Mouse (Mus musculus) layer of hippocampus, adult 18-20 months (tissue): Measurements from ENCODE around the gene Tsga10. TPM values are rescaled to one million over a fixed set of nuclear protein-coding genes. Genes with fewer than 3 reads are reported as not detected.
"Not testable (repeated sequence)": the region's sequence is repeated elsewhere in the genome, so short reads cannot be mapped to it uniquely, and the experiment has no call there.

ENCODE experiments used
- DNase-seq, 2 experiments: peaks; one replicate each; pipeline ENCODE4 v3.0.0; 2022; ENCODE audit warnings: low spot score in 2 of 2
- total RNA-seq, 2 experiments: library from RNA; stranded (reverse); gene quantifications; 2 replicates each; pipeline ENCODE4 v1.2.3; 2021

The Tsga10 gene
- total RNA-seq, 2 experiments from 2014 or later: 22.1 to 22.5 TPM

DNA sequence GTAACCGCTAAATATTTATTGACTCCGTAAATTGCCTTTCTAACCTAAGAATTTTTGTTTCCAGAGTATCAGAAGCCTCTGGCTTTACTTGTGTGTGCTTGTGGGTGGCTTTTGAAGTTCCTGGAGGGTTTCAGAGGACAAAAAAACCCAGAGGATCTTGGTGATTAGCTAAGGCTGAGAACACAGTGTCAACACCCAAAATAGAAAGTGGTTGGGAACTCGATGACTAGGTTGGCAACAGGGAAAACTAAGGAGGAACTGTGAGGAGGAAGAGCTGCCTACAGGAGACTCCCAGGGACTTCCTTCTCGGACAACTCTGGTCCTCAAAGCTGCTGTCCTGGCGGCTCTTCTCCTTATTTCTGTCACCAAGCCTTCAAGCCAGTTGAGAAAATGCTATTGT lies 145.1 kb downstream of the Tsga10 start:
- DNase-seq: no peak

- peak; percentile 73 to 87 for DNase-seq
Measured at GRCm38 (mm10) chr1:37719761-37720640, 146.2 kb downstream of the Tsga10 start, which contains the start of gene 2010300C02Rik. Gene 2010300C02Rik (minus strand): TSS chr1:37720085.

GRCm38 (mm10) chr1:37719030-37719723 lies 147.1 kb downstream of the Tsga10 start:
- DNase-seq: no peak

DNA sequence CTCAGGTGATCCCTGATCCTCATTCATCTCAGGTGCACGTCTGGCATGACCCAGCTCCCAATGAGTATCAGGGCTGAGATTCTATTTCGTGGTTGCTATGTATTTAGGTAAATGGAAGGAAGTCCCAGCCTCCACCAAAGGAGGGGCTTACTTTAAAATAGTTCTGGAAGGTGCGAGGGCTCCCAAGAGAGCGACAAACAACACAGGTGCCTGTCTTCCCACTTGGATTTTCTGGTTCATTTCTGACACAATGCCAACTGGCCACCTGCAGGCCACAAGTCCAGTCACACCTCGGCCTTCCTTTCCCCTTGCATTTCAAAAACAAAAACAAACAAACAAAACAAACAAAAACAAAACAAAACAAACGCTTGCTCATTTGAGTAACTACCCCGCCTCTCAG lies 147.7 kb downstream of the Tsga10 start:
- no peak for DNase-seq

DNA sequence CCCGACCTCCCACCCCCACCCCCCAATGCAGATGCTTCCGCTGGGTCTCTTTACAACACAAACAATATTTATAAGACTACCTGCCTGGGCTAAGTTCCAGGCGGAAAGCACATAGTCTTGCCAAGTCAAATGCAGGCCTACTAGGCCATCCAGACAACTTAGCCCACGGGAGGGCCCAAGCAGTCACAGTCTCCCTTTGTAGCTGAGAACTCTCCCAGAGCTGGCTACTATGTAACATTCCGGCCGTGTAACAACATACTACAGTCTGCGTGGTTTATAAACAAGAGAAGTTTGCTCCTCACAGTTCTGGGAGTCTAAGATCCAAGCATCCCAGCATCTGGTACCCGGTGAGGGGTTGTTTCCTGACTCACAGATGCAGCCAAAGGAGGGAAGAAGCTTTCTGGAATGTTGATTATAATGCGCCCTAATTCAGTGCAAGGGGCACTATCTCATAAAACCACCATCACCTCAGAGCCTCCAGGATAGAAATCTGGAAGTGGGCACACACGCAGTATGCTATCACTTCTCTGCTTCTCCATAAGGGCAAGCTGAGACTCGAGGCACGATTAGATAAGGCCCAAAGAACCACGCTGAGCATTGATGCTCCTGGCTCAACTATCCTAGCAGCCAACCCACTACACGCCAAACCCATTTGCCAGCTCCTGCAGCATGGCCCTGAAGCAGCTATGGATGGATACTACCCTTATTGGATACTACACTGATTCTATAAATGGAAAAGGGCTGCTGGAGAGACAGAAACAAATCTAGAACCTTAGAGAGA lies 148.6 kb downstream of the Tsga10 start:
- no peak for DNase-seq

GRCm38 (mm10) chr1:37712357-37712737 lies 153.9 kb downstream of the Tsga10 start:
- DNase-seq: not testable (repeated sequence)

DNA sequence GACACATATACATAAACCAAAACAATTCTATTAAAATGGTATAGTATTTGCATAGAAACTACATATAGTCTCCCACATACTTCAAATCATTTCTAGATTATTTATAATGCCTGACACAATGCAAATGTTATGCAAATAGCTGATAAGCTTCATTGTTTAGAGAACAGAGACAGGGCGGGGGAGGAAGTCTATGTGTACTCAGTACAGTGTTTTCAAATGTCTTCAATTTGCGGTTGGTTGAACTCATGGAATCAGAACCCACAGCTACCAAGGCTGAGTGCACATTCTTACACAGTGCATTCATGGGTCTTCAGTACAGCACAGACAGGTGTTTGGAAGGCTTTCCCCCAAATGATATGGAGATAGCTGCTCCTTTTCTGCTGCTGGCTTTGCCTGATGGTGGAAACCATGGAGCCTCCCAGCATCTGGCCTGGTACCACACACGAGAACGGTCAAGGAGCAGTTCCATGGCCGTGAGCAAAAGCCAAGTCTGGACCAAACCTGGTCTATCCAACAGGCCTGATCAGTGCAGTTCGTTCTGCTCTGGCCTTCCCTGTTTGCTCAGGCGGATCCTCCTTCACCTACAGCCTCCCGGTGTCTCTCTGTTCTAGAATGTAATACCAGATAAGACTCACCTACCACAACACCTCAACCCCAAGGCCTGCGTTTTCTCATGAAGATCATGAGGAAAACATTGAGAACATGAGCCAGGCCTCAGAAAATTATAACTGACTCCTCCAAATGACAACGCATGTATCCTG lies 154.5 kb downstream of the Tsga10 start:
- DNase-seq: no peak

GRCm38 (mm10) chr1:37711082-37711481 lies 155.1 kb downstream of the Tsga10 start:
- no peak for DNase-seq

DNA sequence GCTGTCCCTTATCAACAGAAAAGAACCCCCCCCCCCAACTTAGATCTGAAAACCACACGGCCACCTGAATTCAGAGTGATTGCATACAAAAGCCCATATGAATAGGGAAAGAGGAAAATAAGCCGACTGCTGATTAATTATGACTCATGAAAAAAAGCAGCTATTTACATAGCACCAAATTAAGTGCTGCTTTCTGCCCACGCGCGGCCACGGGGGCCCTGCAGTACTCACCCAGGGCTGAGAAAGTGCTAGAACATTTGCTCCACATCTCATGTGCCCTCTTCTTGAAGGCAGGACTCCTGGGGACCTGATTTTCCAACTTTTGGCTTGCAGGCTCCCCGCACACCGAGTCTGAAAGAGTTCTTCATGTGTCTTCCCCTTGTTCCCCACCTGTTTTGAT lies 156.5 kb downstream of the Tsga10 start:
- no peak for DNase-seq

- DNase-seq: no peak
Measured at GRCm38 (mm10) chr1:37708270-37708955, 157.8 kb downstream of the Tsga10 start.

Other genes with a start within 250 kb of the Tsga10 start
- gene 2010300C02Rik, start 146.3 kb downstream of the Tsga10 start, total RNA-seq: 100 to 1,000 TPM; 382 to 423 TPM
- 1 to 10 TPM; 6.7 to 8.6 TPM for gene Lipt1, start 5.3 kb upstream of the Tsga10 start, total RNA-seq
- 10 to 100 TPM in 1 of 2 experiments, 1 to 10 TPM in 1; 9.2 to 14.0 TPM for gene Mitd1, start 24.0 kb upstream of the Tsga10 start, total RNA-seq
- gene Mrpl30, start 24.0 kb upstream of the Tsga10 start, total RNA-seq: 100 to 1,000 TPM; 137 to 140 TPM
- under 1 TPM in 1 of 2 experiments, not detected in 1; 0.12 TPM for gene Lyg2, start 50.1 kb upstream of the Tsga10 start, total RNA-seq
- not detected for gene Lyg1, start 91.3 kb upstream of the Tsga10 start, total RNA-seq
- 10 to 100 TPM; 53.9 to 63.5 TPM for gene Txndc9, start 131.5 kb upstream of the Tsga10 start, total RNA-seq
- 10 to 100 TPM; 41.8 to 44.2 TPM for gene Eif5b, start 131.6 kb upstream of the Tsga10 start, total RNA-seq